Mouse (Mus musculus): Measurements from ENCODE around the gene Gp5. TPM values are rescaled to one million over a fixed set of nuclear protein-coding genes. Genes with fewer than 3 reads are reported as not detected.
A peak's percentile ranks its signal among the peaks of the same experiment; 100 is the strongest.
"Not testable (repeated sequence)": the region's sequence is repeated elsewhere in the genome, so short reads cannot be mapped to it uniquely, and the experiment has no call there.

Gene Gp5
- 0.64 and 0.68 TPM in 2 replicates for polyA plus RNA-seq (2014; fragmentation: Nextera tagmentation; extraction: Ambion mirVana)

DNA sequence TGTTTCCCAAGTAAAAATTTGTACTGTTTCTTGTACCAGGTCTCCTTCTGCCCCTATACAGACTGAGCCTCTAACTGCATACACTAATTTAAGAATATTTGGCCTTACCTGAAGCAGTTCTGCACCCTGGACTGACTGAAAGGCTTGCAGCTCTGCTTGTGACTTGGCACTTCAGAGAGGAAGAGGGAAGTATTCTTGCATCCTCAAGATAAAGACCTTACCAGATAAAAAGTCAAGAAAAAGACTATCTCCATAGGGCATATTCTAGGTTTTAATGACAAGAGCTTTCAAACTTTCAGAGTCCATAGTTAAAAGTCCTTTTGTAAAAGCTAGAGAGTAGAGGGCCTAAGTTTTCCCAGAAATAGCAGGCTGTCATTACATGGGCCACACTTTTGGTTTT, at the start of gene Gp5:
TSS of gene Gp5 (minus strand) at position 133 of the 400 bp plus-strand sequence.
- ATAC-seq (ENCODE audit: low FRiP score) (no peak), DNase-seq (ENCODE audit: low spot score) (no peak)
- Histone ChIP-seq H3K4me2 (replicated peaks) (peak within 1 kb of the TSS; percentile 95), H3K4me3 (replicated peaks; ENCODE audit: low read length) (peak within 1 kb of the TSS; percentile 52), H3K9me3 (ENCODE audit: control insufficient read depth, low read length) (no peaks in the 10 kb centered on the region), H3K9ac (peak within 1 kb of the TSS; percentile 57; the same call in 1 of the 2 replicates), H3K36me3 (replicated peaks; ENCODE audit: control insufficient read depth, insufficient read depth) (peaks cover 18% of the 10 kb centered on the region), H3K4me1 (replicated peaks; ENCODE audit: control insufficient read depth, insufficient read depth, low read length) (peaks cover 21% of the 10 kb centered on the region), H3K27ac (no peak within 1 kb of the TSS), H3K27me3 (ENCODE audit: control insufficient read depth, insufficient read depth, low read length) (peaks cover 57% of the 10 kb centered on the region)

DNA sequence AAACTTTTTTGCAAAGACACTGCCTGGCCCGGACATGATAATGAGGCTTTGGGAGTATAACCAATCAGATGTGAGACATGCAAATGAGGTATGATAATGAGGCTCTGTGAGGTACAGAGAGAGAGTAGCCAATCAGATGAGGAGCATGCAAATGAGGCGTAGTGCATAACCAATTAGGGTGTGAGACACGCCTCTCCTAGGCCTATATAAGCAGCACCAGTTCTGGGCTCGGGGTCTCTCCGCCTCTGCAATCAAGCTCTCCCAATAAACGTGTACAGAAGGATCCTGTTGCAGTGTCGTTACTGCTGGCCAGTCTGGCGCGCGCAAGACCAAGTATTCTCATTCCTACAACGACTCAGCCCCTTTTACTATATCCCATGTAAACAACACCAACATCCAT, 42.9 kb upstream of the Gp5 start:
- not testable (repeated sequence) for H3K4me2 ChIP-seq (replicated peaks); H3K4me1 ChIP-seq (replicated peaks; ENCODE audit: control insufficient read depth, insufficient read depth, low read length); H3K27me3 ChIP-seq (ENCODE audit: control insufficient read depth, insufficient read depth, low read length); DNase-seq (ENCODE audit: low spot score); H3K9ac ChIP-seq; H3K4me3 ChIP-seq (replicated peaks; ENCODE audit: low read length); ATAC-seq (ENCODE audit: low FRiP score); H3K9me3 ChIP-seq (ENCODE audit: control insufficient read depth, low read length); H3K27ac ChIP-seq
- peaks cover 54% of the 10 kb centered on the region for H3K36me3 ChIP-seq (replicated peaks; ENCODE audit: control insufficient read depth, insufficient read depth)
- 93% methylated on average over 11 of the region's 11 CpGs for WGBS

DNA sequence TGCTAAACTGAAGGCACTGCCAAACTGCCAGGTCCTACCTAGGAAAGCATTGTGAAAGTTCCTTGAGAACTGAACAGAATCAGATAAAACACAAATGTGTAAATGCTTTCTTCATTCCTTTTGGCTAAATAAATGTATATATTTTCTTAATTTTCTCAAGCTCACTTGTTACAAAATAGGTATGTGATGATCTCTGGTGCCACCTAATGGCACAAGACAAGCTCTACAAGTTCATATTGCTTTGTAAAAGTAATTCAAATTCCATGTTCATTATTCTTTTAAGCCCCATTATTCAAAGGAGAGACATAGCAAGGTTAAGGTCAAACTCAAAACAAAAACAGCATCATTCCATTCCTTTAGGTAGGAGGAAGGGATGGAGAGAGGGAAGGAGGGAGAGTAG, 3.7 kb upstream of the Gp5 start:
- H3K27ac ChIP-seq = no peak overlapping the region
- peaks cover 8% of the 10 kb centered on the region; the same call in 1 of the 2 replicates for H3K4me1 ChIP-seq (replicated peaks; ENCODE audit: control insufficient read depth, insufficient read depth, low read length)
- peak; percentile 74 for DNase-seq (ENCODE audit: low spot score)
- no peak overlapping the region for H3K9ac ChIP-seq
- no peak overlapping the region for H3K4me2 ChIP-seq (replicated peaks)
- peaks cover 30% of the 10 kb centered on the region for H3K27me3 ChIP-seq (ENCODE audit: control insufficient read depth, insufficient read depth, low read length)
- H3K9me3 ChIP-seq (ENCODE audit: control insufficient read depth, low read length) = no peaks in the 10 kb centered on the region
- ATAC-seq (ENCODE audit: low FRiP score) = no peak
- H3K36me3 ChIP-seq (replicated peaks; ENCODE audit: control insufficient read depth, insufficient read depth) = peaks cover 28% of the 10 kb centered on the region
- H3K4me3 ChIP-seq (replicated peaks; ENCODE audit: low read length) = no peak overlapping the region

DNA sequence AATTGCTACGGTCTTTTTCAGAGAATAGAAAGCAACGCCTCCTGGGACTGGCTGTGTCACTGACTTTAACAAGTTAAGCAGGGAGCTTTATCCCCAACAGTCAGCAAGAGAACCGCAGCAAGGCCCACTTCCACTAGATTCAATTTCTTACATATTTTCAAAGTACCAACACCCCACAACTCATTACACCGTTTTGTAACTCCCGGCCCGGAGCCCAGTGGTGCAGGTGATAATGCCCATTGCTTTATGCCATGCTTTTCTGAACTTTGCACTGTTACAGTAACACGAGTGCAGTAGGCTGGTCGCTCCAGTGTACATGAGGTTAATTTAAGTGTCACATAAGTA, 436 bp downstream of the Gp5 start:
- ATAC-seq (ENCODE audit: low FRiP score) (no peak), DNase-seq (ENCODE audit: low spot score) (no peak)
- WGBS = 55% methylated on average over 8 of the region's 8 CpGs
- Histone ChIP-seq H3K27me3 (ENCODE audit: control insufficient read depth, insufficient read depth, low read length) (peaks cover 57% of the 10 kb centered on the region), H3K9me3 (ENCODE audit: control insufficient read depth, low read length) (no peaks in the 10 kb centered on the region), H3K36me3 (replicated peaks; ENCODE audit: control insufficient read depth, insufficient read depth) (peaks cover 18% of the 10 kb centered on the region), H3K9ac (no peak overlapping the region), H3K27ac (no peak overlapping the region), H3K4me2 (replicated peaks) (peak overlapping the region; percentile 95), H3K4me1 (replicated peaks; ENCODE audit: control insufficient read depth, insufficient read depth, low read length) (peaks cover 21% of the 10 kb centered on the region), H3K4me3 (replicated peaks; ENCODE audit: low read length) (no peak overlapping the region)

DNA sequence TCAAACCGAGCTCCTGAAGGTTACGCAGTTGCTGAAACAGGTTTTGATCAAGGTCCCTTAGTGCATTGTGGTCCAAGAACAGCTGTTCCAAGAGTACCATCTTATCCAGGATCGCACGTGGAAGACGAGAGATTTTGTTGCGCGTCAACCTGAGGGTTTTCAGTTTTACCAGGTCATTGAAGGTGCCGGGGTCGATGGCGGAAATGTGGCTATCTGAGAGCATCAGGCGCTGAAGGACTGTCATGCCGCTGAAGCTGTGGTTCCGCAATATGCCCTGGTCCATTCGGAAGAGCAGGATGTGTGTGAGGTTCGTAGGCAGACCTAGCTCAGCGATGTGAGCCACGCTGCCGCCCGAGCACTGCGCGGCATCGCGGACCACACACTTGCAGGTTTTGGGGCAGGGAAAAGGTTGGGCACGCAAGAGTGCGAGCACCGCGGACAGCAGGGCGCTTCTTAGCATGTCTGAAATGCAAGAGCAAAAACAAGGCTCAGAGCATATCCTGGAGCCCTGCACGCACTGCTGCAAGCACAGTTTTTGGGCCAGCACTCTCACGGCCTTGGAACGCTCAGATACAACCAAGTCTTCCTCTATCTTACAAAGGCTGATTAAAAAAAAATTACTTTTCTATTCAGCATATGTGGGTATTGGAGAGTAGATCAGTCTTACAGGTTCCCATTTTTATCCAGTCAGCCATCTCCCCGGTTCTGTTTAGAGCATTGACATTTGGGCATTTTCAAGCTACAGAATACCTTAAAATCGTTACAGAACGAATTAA, 996 bp downstream of the Gp5 start:
- Histone ChIP-seq H3K9ac (peak overlapping the region; percentile 57; the same call in 1 of the 2 replicates), H3K4me3 (replicated peaks; ENCODE audit: low read length) (peak overlapping the region; percentile 52), H3K4me1 (replicated peaks; ENCODE audit: control insufficient read depth, insufficient read depth, low read length) (peaks cover 21% of the 10 kb centered on the region), H3K27ac (no peak overlapping the region), H3K9me3 (ENCODE audit: control insufficient read depth, low read length) (no peaks in the 10 kb centered on the region), H3K27me3 (ENCODE audit: control insufficient read depth, insufficient read depth, low read length) (peaks cover 60% of the 10 kb centered on the region), H3K4me2 (replicated peaks) (peak overlapping the region; percentile 95), H3K36me3 (replicated peaks; ENCODE audit: control insufficient read depth, insufficient read depth) (peaks cover 12% of the 10 kb centered on the region)
- WGBS = 3% methylated on average over 34 of the region's 34 CpGs
- DNase-seq (ENCODE audit: low spot score) (peak; percentile 45), ATAC-seq (ENCODE audit: low FRiP score) (0 out of 2 replicates have a peak, but pooled peaks have one; percentile 11)

DNA sequence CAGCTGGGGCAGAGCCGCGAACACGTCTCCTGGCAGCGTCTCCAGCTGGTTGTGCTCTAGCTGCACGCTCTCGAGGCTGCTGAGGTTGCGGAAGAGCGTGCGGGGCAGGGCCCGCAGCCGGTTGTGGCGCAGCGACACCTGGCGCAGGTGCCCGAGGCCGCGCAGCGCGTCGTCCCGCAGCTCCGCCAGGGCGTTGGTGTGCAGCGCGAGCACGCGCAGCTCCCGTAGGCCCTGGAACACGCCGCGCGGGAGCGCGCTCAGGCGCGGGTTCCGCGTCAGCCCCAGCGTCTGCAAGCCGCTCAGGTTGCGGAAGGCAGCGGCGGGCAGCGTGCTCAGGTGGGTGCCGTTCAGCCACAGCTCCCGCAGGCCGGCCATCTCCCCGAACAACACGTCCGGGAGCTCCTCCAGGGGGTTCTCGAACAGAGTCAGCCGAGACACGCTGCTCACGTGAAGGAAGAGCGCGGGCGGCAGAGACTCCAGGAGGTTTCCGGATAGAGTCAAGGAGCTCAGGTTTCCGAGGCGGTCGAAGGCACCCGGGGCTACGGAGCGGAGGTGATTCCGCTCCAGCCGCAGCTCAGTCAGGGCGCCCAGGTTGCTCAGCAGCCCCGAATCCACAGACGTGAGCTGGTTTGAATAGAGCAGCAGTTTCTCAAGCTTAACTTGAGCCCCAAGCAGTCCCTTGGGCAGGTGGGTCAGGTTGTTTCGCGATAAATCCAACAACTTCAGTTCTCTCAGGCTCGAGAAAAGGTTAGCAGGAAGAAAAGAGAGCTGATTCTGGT, 1.8 kb downstream of the Gp5 start:
- ATAC-seq (ENCODE audit: low FRiP score) = peak; percentile 79
- peaks cover 67% of the 10 kb centered on the region for H3K27me3 ChIP-seq (ENCODE audit: control insufficient read depth, insufficient read depth, low read length)
- DNase-seq (ENCODE audit: low spot score) = peak; percentile 77
- no peak overlapping the region for H3K27ac ChIP-seq
- peak overlapping the region; percentile 52 for H3K4me3 ChIP-seq (replicated peaks; ENCODE audit: low read length)
- H3K4me1 ChIP-seq (replicated peaks; ENCODE audit: control insufficient read depth, insufficient read depth, low read length) = peaks cover 21% of the 10 kb centered on the region
- peaks cover 6% of the 10 kb centered on the region; the same call in 1 of the 2 replicates for H3K36me3 ChIP-seq (replicated peaks; ENCODE audit: control insufficient read depth, insufficient read depth)
- peak overlapping the region; percentile 57 for H3K9ac ChIP-seq
- H3K4me2 ChIP-seq (replicated peaks) = peak overlapping the region; percentile 95
- H3K9me3 ChIP-seq (ENCODE audit: control insufficient read depth, low read length) = no peaks in the 10 kb centered on the region
- under 1% methylated on average over 70 of the region's 72 CpGs for WGBS

DNA sequence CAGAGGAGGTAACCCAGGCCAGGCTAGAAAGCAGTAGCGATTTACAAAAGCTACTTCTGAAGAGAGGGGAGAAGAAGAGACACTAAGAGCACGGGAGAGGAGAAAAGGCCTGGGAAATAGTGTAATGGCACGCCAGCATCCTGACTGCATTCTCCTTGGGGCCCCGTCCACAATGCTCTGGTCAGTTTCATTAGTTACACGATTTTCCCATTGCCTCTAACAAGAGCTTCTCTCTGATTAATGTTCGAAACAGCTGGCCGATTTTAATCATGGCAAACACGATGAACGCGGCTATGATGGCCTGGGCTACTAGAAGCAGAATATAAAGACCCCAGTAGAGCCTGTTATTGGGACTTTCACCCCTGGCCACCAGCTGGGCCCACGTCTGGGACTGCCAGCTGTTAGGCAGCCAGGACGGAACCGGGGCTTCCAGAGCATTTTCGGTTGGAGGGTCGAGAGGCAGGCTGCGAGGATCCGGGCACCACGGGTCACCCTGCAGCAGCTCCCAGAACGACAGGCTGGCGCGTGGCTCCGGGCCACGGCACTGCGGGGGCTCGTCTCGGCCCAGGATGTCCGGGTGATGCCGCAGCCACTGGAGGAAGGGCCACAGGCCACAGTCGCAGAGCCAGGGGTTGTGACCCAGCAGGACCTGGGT, 2.5 kb downstream of the Gp5 start:
- Histone ChIP-seq H3K9me3 (ENCODE audit: control insufficient read depth, low read length) (no peaks in the 10 kb centered on the region), H3K4me3 (replicated peaks; ENCODE audit: low read length) (peak overlapping the region; percentile 52), H3K27me3 (ENCODE audit: control insufficient read depth, insufficient read depth, low read length) (peaks cover 67% of the 10 kb centered on the region), H3K36me3 (replicated peaks; ENCODE audit: control insufficient read depth, insufficient read depth) (peaks cover 6% of the 10 kb centered on the region; the same call in 1 of the 2 replicates), H3K9ac (peak overlapping the region; percentile 57), H3K4me1 (replicated peaks; ENCODE audit: control insufficient read depth, insufficient read depth, low read length) (peaks cover 21% of the 10 kb centered on the region), H3K4me2 (replicated peaks) (peak overlapping the region; percentile 95), H3K27ac (no peak overlapping the region)
- DNase-seq (ENCODE audit: low spot score) (no peak), ATAC-seq (ENCODE audit: low FRiP score) (peak; percentile 41)
- WGBS = 10% methylated on average over 29 of the region's 29 CpGs

DNA sequence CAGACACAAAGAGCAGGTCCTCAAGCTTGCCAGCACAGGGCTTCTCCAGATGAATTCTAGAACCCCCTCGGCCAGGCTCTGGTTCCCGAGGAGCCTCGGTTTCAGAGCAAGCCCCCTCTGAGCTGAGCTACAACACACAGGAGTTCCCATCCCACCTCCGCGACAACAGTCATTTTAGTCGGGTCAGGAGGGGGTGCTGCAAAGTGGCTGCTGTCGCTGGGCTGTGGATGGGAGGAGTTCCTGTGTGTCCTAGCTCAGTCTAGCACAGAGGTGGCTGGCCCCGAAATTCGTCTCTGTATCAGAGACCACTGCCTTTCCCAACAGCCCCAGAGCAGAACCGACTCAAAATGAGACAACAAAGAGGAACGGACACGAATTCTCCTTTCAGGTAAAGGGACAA, 3.3 kb downstream of the Gp5 start:
- WGBS = 50% methylated on average over 12 of the region's 12 CpGs
- Histone ChIP-seq H3K27ac (no peak overlapping the region), H3K27me3 (ENCODE audit: control insufficient read depth, insufficient read depth, low read length) (peaks cover 67% of the 10 kb centered on the region), H3K36me3 (replicated peaks; ENCODE audit: control insufficient read depth, insufficient read depth) (peaks cover 6% of the 10 kb centered on the region; the same call in 1 of the 2 replicates), H3K4me1 (replicated peaks; ENCODE audit: control insufficient read depth, insufficient read depth, low read length) (peaks cover 21% of the 10 kb centered on the region), H3K9me3 (ENCODE audit: control insufficient read depth, low read length) (no peaks in the 10 kb centered on the region), H3K9ac (no peak overlapping the region), H3K4me2 (replicated peaks) (no peak overlapping the region), H3K4me3 (replicated peaks; ENCODE audit: low read length) (no peak overlapping the region)
- ATAC-seq (ENCODE audit: low FRiP score) = no peak
- DNase-seq (ENCODE audit: low spot score) = no peak

DNA sequence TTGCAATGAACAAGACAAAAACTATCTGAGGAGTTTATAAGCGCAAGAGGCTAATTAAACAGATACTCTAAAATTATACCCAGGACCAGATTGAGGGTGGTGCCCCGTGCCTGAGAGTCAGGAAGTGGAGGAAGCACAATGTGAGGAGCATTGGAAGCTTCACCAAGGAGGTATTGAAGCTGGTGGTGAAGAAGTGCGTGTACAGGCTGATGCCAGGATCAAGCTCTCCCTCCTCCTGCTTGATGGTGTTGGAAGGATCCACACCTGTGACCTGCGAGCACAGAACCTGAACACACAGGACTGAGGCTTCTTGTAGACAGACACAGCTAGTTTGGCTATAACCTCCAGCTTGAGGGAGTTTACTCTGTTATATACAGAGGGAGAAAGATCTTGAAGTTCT, 4.5 kb downstream of the Gp5 start:
- Histone ChIP-seq H3K9ac (no peak overlapping the region), H3K36me3 (replicated peaks; ENCODE audit: control insufficient read depth, insufficient read depth) (no peaks in the 10 kb centered on the region), H3K27ac (no peak overlapping the region), H3K9me3 (ENCODE audit: control insufficient read depth, low read length) (no peaks in the 10 kb centered on the region), H3K4me2 (replicated peaks) (no peak overlapping the region), H3K27me3 (ENCODE audit: control insufficient read depth, insufficient read depth, low read length) (peaks cover 56% of the 10 kb centered on the region), H3K4me3 (replicated peaks; ENCODE audit: low read length) (no peak overlapping the region), H3K4me1 (replicated peaks; ENCODE audit: control insufficient read depth, insufficient read depth, low read length) (peaks cover 21% of the 10 kb centered on the region)
- no peak for ATAC-seq (ENCODE audit: low FRiP score)
- DNase-seq (ENCODE audit: low spot score) = no peak
- WGBS = 93% methylated on average over 4 of the region's 4 CpGs
